Mouse (Mus musculus): ENCODE results near the gene Gm11114. TPM values are rescaled to one million over a fixed set of nuclear protein-coding genes. Genes with fewer than 3 reads are reported as not detected.

The Gm11114 gene
- polyA plus RNA-seq (2012; rRNA removed): not detected in 2 replicates

DNA sequence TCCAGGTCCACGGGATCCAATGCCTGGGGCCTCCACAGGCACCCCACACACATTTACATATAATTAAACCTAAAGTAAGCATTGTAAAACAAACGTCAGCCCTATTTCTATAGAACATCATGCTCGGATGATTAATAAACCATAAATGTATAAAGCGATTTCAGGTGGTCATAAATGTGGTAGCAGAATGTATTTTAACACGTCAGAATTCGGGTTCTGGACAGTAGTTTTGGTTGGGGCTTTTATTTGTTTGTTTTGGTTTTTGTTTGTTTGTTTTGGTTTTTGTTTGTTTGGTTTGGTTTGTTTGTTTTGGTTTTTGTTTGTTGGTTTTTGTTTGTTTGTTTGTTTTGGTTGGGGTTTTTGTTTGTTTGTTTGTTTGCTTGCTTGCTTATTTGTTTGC, at the start of gene Gm11114:
TSS of gene Gm11114 (plus strand) at position 301 of the 400 bp plus-strand sequence.
- no peak for DNase-seq (ENCODE audit: low spot score)

DNA sequence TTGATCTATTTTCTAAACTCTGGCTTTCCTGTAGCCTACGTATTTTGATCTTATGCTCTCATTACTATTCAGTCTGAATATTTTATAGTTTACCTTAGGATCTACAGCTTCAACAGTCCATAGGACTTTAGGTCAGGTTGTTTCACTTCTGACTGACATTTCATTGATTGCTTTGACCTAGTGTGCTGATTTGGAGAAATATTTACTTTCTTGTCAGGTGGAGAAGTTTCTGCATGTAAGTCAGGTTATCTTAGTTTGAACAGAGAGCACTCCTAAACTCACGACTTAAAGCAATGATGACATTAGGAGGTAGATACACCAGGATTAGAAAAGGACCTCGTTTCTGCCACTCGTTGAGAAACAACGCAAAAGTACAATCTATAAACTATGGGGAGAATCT, 45.7 kb upstream of the Gm11114 start:
- no peak for DNase-seq (ENCODE audit: low spot score)

DNA sequence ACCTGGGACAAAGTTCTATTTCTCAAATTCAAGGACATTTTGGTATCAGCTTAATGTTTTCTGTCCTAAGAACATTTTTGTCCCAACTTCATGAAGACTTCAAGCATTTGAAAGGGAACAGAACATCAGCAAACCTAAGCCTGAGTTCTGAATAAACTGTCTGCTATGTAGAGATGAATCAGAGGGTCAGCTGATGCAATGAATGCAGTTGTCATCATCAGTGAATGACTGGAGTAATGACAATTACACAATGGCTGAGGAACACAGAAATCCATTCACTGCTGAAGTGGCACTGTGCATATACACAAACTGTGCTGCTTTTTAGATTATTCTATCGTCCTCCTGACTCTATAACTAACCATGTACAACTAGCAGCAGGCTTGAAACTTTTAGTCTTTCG, 38.5 kb upstream of the Gm11114 start:
- DNase-seq (ENCODE audit: low spot score): no peak

DNA sequence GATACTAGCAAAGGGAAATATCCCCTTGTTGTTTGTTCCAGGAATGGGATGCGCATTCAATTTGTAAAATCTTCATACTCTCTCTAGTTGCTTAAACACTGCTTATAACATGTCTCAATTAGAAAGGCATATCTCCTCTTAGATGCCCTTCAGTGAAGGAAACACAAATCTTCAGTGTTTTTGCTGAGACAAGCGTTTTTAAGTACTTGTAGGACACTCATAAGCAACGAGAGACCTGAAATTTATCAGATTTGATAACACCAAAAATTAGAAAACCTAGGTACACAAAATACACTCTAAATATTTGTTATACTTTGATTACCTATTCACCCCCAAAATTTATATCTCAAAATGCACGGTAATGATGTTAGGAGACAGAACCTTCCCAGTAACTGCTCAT, 9.7 kb upstream of the Gm11114 start:
- DNase-seq (ENCODE audit: low spot score): no peak

DNA sequence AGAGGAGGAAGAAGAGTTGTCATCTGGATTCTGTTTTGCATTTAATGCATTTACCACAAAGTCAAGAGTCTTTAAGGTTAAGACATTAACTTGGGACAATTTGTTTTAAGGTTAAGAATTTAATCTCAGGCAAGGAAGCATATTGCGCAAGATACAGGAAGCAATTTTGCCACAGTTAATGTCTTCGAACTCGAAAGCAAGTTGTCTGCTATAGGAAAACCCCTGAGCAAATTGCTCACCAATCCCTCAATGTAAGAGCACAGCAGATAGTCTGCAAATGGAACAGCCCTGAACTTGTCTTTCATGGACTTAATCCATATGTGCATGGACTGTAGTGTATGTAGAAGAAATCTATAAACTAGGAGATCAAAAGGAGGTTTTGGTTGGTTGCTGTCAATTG, 9.2 kb upstream of the Gm11114 start:
- DNase-seq (ENCODE audit: low spot score): no peak

DNA sequence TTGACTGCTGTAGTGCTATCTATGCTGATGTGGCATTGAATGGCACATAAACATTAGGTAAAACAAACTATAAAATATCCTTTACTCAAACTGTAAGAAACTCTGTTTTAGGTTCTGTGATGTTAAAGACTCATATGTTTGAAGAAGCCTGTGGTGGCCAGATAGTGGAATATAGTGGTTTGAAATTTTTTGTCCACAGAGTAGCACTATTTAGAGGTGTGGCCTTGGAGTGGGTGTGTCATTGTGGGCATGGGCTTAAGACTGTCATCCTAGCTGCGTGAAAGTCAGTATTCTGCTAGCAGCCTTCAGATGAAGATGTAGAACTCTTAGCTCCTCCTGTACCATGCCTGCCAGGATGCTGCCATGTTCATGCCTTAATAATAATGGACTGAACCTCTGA, 3.5 kb downstream of the Gm11114 start:
- DNase-seq (ENCODE audit: low spot score): no peak

DNA sequence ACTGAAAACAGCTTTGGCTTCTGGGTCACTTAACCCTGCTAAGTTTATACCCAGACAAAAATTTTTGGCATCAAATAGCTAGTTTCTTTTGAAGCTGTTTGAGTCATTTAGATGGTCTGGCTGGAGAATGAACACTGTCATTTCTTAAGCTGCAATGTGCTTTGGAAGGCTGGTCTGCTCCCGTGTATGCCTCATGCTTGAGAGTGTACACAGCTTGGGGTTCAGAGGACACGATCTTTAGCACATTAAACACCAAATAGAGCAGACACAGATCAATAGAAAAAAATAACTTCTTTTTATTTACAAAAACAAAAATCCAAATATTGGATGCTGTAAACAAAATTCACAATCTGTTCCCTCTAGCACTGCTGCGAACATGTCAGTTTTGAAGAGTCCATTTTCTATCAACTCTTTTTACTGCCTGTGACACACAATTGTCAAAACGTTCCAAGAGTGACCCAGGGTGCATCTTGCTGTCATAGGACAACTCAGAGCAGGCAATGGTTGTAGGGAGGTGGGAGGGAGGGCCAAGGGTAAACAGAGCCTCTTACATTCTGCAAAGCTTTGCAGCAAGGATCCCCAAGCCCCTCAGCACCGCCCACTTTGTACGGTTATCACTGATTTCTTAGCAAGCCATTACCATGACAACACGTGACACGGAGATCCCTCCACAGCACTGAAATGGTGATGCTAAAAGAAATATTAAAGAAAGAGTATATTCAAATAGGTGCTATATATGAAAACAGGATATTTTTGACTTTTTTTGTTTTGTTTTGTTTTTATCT, 7.8 kb downstream of the Gm11114 start:
- no peak for DNase-seq (ENCODE audit: low spot score)

DNA sequence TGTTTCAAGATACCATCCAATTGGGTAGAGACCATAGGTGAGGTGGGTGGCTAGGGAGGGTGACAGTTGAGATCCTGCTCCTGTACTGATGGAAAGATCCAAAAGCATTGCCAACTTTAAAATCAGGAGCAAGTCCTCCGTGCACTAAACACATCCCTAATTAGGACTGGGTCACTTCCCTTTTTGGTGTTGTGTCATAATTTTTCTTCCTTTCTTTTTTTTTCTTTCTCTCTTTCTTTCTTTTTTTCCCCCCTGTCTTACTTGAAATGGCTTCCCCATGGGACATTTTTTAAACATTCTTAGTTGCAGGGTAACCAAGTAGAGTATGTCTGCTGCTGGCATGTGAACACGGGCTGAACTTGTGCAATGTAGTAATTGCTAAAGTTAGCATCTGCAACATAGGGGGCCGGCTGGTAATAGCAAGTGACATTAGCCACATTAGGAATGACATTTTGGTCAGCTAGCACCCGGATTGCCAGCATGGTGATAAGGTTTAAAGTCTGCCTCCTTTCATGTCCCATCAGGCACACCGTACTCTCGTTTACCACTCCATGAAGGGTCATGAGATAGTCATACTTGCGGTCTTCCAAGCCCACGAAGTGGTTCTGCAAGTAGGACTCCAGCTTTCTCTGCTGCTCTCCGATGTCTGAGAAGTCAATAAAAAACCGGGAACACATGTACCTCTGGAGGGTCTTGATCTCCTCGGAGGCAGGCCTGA, 11.7 kb downstream of the Gm11114 start:
- no peak for DNase-seq (ENCODE audit: low spot score)

DNA sequence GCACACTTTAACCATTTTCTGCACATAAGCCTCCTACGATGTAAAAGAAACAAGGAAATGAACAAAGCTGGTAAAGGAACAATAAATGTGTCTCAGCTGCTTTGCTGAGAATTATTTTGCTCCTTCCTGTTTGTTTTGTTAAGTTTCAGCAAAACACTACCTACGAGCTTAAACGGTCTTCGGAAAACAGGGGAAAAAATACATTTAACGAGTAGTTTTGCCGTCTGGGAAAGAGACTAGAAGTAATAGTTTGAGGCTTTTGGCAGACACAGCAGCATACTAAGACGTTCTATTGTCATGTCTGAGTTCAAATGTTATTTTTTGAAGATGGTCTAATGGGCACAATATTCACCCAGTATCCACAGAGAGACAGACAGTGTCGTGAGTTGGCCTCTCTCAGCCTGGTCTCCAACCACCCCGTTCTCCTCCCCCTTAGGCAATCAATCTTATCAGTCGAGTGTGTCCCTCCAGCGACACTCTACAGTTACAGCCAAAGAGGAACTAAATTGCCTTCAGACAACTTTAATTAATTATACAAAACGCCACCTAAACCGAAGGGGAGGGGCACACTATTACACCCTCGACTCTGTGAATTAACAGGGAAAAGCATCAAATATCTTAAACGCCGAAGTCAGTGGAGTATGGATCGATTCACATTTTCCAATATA, 12.8 kb downstream of the Gm11114 start:
- DNase-seq (ENCODE audit: low spot score): no peak

DNA sequence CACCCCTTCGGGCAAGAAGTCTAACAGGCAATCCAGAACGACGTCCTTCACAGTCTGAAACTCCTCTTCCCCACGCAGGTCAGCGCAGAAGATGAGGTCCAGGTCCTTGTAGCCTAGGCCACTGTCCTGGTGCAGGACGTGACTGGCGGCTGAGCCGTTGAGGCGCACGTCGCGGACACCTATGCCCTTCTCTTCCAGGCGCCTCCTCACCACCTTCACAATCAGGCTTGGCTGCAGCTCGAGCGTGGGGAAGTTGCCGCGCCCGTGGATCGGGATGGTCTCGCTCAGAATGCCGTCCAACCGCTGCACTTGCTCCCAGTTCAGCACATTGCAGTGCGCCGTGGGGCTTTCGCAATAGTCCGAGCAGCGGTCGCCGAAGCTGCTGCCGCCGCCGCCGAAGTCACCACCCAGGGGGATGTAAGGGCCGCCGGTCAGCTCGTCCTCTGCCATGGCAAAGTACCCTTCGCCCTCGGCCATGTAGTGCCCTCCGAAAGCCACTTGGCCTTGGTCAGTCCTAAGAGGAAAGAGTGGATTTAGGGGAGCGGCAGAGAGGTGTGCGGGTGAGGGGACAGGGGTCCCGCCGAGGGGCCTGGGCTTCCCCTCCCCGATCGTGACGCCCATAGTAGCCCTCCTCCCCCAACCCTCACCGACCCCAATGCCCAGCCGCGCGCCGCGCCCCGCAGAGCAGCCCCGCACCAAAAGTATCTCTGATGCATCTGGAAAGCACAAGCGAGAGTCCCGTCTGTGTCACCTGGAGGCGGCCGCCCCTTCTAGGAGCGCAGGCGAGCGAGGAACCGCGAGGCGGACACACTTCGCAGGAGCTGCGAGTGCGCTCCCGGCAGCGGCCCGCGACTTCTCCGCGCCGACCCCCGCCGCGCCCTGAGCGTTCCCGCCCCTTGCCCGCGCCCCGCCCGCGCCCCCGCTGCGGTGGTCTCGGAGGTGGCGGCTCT, 14.0 kb downstream of the Gm11114 start:
- DNase-seq (ENCODE audit: low spot score): peak; percentile 56

DNA sequence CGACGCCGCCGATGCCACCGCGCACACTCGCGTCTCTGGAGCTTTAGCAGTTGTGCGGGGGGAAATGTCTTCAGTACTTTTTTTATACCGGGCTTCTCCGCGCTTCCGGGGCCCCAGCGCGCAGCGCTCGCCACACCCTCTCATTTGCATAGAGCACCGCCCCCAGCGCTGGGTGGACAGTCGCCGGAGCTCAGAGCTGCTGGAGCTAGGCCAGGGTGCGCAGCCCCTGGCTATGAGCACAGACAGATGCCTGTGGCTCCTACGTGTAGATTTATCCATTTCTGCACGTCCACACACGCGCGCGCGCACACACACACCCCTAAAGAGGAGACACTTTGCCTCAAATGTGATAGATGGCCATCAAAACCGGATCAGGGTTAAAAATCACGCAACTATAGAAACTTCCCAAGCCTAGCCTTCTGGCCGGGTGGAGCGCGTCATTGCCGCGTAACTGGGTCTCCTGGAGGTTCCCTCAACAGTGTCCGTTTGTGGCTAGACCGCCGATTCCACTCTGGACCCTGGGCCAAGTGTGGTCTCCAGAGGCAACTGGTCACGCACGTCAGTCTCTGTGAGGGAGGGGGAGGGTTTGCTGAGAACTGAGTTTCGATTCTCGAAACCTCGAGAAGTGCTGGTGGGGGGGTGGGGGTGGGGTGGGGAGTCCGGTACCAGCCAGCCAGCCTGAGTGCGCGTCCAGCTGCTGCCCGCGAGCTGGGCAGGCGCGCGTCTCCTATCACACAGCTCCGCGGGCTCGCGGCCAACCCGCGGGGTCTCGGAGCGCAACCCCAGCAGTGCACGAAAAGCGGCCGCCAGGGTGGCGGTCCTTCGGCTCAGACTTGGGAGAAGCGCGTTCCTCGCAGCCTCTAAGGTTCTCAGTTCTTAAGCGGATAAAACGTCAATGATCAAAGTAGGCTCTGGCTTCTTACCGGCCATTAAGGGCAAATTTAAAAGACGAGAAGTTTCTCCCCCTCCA, 15.0 kb downstream of the Gm11114 start, which contains the start of gene Tent5a:
TSS of gene Tent5a (minus strand) at position 107 of the 970 bp plus-strand sequence.
- DNase-seq (ENCODE audit: low spot score): peak; percentile 74

DNA sequence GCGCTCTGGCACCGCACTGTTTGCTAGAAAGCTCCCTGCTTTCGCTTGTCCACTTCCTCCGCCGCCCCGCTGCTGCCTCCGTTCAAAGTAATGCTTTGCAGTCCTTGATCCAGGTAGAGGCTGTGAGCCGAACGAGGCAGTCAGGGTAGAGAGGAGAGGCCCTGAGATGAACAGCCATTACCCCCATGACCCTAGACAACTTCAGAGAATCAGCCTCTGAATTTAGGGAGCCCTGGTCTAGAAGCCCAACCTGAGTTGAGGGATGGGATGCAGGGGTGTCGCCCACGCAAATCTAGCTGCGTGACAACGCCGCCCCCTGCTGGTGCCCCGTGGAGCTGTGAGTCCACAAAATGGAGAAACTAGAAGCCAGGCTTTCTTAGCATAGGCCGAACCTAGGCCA, 15.7 kb downstream of the Gm11114 start:
- peak; percentile 87 for DNase-seq (ENCODE audit: low spot score)

DNA sequence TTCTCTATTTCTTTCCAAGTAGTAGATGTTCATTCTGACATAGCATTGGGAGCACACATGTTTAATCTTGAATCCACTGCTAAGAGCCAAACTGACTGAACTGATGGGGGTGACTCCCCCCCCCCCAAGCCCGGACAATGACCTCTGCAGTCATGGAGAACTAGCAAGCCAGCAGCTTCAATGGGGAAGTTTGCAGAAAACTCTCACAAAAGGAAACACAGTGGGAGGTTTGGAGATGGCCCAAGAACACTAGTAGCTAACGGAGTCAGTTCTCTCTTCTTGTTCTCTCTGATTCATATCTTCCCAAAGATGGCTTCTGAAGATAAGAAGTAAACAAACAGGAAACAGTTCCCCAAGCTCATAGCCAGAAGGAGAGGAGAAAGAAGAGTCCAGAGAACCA, 18.9 kb downstream of the Gm11114 start:
- DNase-seq (ENCODE audit: low spot score): no peak

DNA sequence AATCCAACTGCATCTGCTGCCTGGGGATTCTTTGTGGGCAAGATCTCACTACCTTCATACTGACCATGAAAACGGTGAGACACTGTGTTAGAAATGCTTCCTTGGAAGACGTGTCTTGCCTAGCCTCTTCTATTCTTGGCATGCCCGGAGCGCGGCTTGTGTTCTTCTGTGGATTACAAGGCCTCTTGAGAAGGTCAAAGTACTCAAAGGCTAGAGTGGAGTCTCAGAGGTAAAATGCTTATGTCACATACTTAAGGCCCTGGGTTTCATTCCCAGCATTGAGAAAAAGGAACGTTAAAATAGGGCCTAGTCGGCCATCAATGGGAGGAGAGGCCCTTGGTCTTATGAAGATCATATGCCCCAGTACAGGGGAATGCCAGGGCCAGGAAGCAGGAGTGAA, 23.5 kb downstream of the Gm11114 start:
- no peak for DNase-seq (ENCODE audit: low spot score)

DNA sequence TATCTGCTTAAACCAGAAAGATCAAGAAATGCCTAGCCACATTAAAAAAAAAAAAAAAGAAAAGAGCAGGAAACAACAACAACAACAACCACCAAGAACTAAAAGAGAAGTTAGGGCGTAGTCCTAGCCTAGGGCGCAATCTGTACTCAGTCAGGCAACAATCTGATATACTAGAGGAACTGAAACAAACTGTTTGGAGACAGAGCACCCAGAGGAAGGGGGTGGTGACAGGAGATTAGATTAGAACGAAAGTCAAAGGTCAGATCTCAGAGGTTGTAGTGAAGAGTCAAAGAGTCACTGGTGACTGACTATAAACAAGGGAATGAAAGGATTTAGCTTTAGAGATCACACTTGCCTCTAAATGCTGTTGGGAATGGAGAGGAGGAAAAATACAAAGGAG, 27.7 kb downstream of the Gm11114 start:
- no peak for DNase-seq (ENCODE audit: low spot score)

DNA sequence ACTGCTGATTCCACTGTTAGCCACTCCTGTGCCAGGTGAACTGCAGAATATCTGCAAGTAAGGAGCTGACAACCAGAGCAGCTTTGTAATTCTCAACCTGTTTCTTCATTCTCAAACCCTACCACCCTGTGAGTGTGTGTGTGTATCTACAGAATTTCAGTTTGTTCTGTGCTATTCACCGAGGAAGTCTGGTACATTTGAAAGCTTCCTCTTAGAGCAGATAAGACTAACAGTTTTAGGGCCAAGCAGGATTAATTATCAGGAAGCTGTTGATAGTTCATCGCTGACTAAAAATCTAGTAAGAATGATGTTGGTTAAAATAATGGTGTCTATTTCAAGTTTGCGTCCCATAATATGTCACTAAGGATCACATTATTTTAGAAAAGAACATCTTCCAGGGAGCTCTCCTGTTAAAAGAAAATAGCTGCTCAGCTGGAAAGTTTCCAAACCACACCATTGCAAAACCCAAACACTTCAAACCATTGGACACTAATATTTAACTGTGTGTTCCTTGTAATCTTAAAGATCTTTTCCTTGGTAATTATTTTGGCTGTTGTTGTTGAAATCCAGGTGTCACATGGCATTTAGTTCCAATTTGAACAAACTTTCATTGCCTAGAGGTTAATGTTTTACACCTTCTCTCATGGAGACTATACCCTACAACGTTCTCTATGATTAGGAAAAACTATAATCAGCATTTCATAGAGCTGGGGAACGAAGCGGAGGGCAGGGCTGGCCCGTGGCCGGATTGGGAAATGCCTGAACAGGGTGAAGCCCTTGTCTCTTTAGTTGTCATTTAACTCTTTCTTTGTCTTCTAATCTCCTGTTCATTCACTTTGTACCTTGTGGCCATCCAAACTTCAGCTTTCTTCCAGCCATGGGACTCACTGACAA, 30.6 kb downstream of the Gm11114 start:
- no peak for DNase-seq (ENCODE audit: low spot score)

DNA sequence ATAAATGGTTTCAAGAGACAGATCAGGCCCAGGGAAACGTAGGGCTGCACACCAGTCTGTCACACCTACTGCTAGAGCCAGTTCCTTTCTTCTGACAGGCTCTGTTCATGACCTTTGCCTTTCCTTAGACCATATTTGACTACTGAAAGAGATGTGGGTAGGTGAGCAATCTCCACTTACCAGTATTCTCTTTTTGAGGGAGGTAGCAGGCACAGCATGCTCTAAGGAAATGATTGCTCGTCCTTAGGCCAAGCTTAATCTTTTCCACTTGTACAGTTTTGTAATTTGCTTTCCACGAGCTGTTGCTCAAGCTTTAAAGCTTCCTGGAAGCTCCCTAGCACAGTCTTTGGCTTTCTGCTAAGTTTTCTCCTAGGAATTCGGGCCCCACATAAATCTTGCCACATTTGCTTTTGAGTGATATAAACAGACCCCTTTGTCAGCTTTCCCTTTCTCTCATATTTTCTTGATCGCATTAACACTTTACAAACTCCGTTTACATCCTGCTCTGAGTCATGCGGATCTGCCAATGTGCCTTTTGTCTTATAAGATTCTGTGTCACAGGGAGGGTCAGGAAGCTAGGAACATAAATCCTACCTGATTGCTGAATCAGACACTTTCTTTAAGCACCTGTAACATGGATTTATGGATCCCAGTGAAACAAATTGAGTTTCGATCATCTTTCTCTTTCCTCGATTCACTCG, 35.4 kb downstream of the Gm11114 start:
- no peak for DNase-seq (ENCODE audit: low spot score)

DNA sequence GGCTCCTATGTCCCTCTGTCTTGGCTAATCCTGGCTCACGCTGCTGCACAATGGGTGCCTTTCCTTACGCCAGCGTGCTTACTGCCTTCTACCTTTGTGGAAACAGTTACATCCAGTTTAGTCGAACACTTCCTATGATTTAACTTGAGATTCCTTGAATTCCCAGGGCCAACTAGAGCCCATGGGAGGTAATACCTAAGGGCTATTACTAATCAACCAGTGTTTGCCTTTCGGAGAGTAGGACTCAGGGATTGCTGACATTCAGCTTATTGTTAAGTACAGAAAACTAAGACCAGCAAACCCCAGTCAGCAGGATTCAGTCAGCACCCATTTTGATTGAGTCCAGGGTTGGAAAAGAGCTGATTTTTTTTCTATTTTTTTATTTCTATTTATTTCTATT, 43.0 kb downstream of the Gm11114 start:
- DNase-seq (ENCODE audit: low spot score): no peak
